Mouse (Mus musculus) limb, embryonic 14.5 days (tissue): ENCODE results near the gene Syde2. TPM values are rescaled to one million over a fixed set of nuclear protein-coding genes. Genes with fewer than 3 reads are reported as not detected.

Source experiments
- ATAC-seq: fragments of 200-750 bp; cut with Nextera tagmentation; 2 replicates; pipeline ENCODE4 v1.8.0; 2017; ENCODE audit warnings: low read depth, moderate number of reproducible peaks, moderate TSS enrichment; ENCODE audit not compliant: low FRiP score
- DNase-seq: peaks from one replicate; pipeline ENCODE4 v3.0.0-alpha.2; 2015; ENCODE audit warnings: low spot score
- H3K27ac ChIP-seq: fragments of 300-500 bp; sonication (generic); replicated peaks from 2 replicates; pipeline ENCODE4 v1.5.1; 2014; ENCODE audit warnings: low read depth, mild to moderate bottlenecking, low read length, moderate library complexity, mixed read lengths
- H3K27me3 ChIP-seq: fragments of 300-500 bp; sonication (generic); 2 replicates; pipeline ENCODE4 v1.6.1; 2014; ENCODE audit warnings: low read length, mixed read lengths; ENCODE audit not compliant: control insufficient read depth, insufficient read depth
- H3K36me3 ChIP-seq: fragments of 300-500 bp; sonication (generic); 2 replicates; pipeline ENCODE4 v1.6.1; 2014; ENCODE audit warnings: mild to moderate bottlenecking, low read length, moderate library complexity, mixed read lengths; ENCODE audit not compliant: control insufficient read depth, insufficient read depth
- H3K4me1 ChIP-seq: fragments of 300-500 bp; sonication (generic); 2 replicates; pipeline ENCODE4 v1.6.1; 2014; ENCODE audit warnings: antibody characterized with exemption, low read length, mixed read lengths; ENCODE audit not compliant: control insufficient read depth, insufficient read depth
- H3K4me2 ChIP-seq: fragments of 300-500 bp; sonication (generic); replicated peaks from 2 replicates; pipeline ENCODE4 v1.6.1; 2014; ENCODE audit warnings: low read depth, mild to moderate bottlenecking, low read length, moderate library complexity; ENCODE audit not compliant: severe bottlenecking
- H3K4me3 ChIP-seq: fragments of 300-500 bp; sonication (generic); replicated peaks from 2 replicates; pipeline ENCODE4 v1.5.1; 2014; ENCODE audit warnings: low read length
- H3K9ac ChIP-seq: fragments of 300-500 bp; sonication (generic); 2 replicates; pipeline ENCODE4 v1.6.1; 2014; ENCODE audit warnings: mild to moderate bottlenecking, low read depth, low read length, moderate library complexity; ENCODE audit not compliant: severe bottlenecking
- H3K9me3 ChIP-seq: fragments of 300-500 bp; sonication (generic); 2 replicates; pipeline ENCODE4 v1.6.1; 2016; ENCODE audit warnings: low read length; ENCODE audit not compliant: control insufficient read depth
- POLR2A ChIP-seq: fragments of 200-500 bp; IDR thresholded peaks from 2 replicates; pipeline ENCODE4 v1.8.0; 2012; ENCODE audit warnings: inconsistent platforms, mild to moderate bottlenecking, moderate library complexity, borderline replicate concordance; ENCODE audit not compliant: insufficient read depth, insufficient read length; ENCODE audit errors: extremely low read depth
- WGBS: fragments of 180-500 bp; shearing (Covaris S2); extraction: QIAGEN DNeasy Blood & Tissue Kit; methylation state at CpG from one replicate; pipeline ENCODE4 v1.1.7; 2014; 5-methylcytosine and 5-hydroxymethylcytosine counted together
- polyA plus RNA-seq, 2 experiments: library from polyadenylated mRNA; depleted of rRNA in 1 of 2; stranded (reverse) in 1 of 2; unstranded in 1 of 2; fragments of >200 nt; fragmentation: Nextera tagmentation in 1 of 2; extraction: Ambion mirVana in 1 of 2; gene quantifications; 2 replicates each; pipeline versions ENCODE4 v1.2.1 to v1.2.3; 2012 to 2014

Gene Syde2
- polyA plus RNA-seq, 2 experiments = 2.8 to 6.0 TPM

DNA sequence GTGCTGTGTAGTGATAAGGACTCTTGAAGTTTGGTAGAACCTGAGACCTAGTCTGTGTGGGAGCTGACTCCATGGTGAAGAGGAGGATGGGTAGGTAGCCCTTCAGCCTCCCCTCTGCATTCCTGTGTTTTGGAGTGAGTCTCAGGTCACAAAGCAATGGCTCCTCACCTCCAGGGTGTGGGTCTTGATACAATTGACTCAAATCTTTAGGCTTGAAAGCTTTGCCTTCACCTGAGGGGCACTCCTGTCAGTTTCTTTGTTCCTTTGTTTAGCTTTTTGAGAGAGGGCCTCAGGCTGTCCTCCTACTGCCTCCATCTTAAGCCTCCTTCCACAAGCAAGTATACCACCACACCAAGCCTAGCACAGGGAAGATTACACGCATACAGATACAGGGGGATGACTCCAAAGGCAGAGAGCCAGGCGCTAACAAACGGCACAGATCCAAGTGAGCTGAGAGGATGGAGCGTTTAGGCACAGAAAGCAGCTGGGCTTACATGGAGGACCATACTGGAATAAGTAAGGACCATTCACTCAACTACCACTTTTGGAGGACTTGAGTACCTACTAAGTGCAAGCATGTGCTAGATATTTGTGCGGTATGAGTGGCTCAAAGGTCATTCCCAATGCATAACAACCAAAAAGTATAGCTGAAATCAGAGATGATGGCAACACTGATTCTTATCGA is 1.2 kb upstream of the Syde2 start:
- no peaks in the 10 kb centered on the region for H3K9me3 ChIP-seq
- 67% methylated on average over 6 of the region's 6 CpGs for WGBS
- H3K4me3 ChIP-seq = no peak overlapping the region
- TF ChIP-seq POLR2A = no peak
- peaks cover 5% of the 10 kb centered on the region for H3K4me1 ChIP-seq
- H3K36me3 ChIP-seq = no peaks in the 10 kb centered on the region
- ATAC-seq (no peak), DNase-seq (no peak)
- H3K27me3 ChIP-seq = no peaks in the 10 kb centered on the region
- no peak overlapping the region for H3K27ac ChIP-seq
- H3K4me2 ChIP-seq = 0 out of 2 replicates have a peak overlapping the region, but pooled peaks have one; percentile 94
- no peak overlapping the region for H3K9ac ChIP-seq

DNA sequence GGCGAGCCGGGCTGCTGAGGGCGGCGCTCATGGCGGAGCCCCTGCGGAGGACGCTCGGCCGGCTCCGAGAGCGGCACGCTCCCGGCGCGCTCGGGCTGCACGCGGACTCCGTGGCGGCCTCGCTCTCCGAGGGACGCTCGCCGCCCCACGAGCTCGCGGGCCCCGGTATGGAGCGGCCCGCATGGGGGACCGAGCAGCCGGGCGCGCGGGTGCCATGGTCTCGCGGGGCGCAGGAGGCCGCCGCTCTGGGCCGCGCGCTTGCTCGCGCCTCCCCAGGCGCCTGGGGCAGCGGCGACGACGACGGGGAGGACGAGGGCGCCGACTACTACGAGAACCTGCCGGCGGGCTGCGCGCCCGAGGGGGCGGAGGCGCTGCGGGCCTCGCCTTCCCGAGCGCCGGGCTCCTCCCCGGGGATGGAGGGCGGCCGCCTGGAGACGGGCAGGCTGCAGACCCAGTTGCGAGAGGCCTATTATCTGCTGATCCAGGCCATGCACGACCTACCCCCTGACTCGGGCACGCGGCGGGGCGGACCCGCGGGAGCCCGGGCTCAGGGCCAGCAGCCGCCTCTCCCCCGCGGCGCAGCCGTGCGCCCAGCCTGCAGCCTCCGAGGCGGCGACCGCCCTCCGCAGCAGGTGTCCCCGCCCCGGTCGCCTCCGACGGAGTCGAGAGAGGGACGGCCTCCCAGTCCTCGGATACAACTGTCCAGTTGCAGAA is 457 bp downstream of the Syde2 start:
- H3K9ac ChIP-seq = peak overlapping the region; percentile 77
- H3K9me3 ChIP-seq = no peaks in the 10 kb centered on the region
- under 1% methylated on average over 63 of the region's 101 CpGs for WGBS
- no peaks in the 10 kb centered on the region for H3K27me3 ChIP-seq
- H3K4me1 ChIP-seq = peaks cover 19% of the 10 kb centered on the region
- H3K4me3 ChIP-seq = peak overlapping the region; percentile 76
- peak; percentile 64 for ATAC-seq
- DNase-seq = peak; percentile 42
- TF ChIP-seq POLR2A = no peak
- peak overlapping the region; percentile 94 for H3K4me2 ChIP-seq
- no peaks in the 10 kb centered on the region for H3K36me3 ChIP-seq
- H3K27ac ChIP-seq = peak overlapping the region; percentile 85

DNA sequence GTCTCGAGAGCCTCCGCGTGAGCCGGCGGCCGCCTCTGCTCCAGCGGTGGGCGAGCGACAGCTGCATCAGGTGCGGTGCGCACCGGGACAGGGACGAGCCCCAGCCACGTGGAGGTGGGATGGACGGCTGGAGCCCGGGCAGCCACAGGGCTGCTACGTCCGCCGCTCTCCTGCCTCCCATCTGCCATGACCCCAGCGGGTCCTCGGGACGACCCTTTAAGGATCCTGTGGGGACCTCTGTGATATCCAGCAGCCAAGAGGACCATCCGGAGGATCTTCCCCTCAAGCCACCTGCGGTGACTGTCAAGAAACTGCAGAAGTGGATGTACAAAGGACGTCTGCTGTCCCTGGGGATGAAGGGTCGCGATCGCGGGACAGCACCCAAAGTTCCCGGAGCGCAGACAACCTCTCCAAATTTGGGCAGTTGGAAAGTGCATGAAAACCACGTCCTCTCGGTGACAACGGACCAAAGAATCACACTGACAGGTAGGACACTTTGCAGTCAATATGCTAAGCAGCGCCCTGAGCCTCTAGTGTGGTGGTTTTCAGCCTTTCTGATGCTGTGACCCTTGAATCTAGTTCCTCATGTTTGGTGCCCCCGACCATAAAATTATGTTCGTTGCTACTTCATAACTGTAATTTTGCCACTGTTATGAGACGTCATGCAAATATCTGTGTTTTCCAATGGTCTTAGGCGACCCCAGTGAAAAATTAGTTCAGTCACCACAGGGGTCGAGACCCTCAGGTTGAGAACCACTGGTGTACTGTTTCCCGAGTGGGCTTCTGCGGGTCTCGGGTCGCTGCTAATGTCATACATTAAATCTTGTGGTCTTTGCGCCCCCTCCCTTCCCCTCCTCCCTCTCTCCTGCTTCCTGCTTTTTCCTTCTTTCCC is 1.3 kb downstream of the Syde2 start:
- H3K4me1 ChIP-seq = peaks cover 22% of the 10 kb centered on the region
- H3K4me3 ChIP-seq = peak overlapping the region; percentile 76
- H3K36me3 ChIP-seq = no peaks in the 10 kb centered on the region
- ATAC-seq = no peak
- H3K27me3 ChIP-seq = no peaks in the 10 kb centered on the region
- peak overlapping the region; percentile 77 for H3K9ac ChIP-seq
- H3K4me2 ChIP-seq = peak overlapping the region; percentile 94
- no peak overlapping the region for H3K27ac ChIP-seq
- no peaks in the 10 kb centered on the region for H3K9me3 ChIP-seq
- WGBS = under 1% methylated on average over 45 of the region's 45 CpGs
- TF ChIP-seq POLR2A = no peak
- no peak for DNase-seq

DNA sequence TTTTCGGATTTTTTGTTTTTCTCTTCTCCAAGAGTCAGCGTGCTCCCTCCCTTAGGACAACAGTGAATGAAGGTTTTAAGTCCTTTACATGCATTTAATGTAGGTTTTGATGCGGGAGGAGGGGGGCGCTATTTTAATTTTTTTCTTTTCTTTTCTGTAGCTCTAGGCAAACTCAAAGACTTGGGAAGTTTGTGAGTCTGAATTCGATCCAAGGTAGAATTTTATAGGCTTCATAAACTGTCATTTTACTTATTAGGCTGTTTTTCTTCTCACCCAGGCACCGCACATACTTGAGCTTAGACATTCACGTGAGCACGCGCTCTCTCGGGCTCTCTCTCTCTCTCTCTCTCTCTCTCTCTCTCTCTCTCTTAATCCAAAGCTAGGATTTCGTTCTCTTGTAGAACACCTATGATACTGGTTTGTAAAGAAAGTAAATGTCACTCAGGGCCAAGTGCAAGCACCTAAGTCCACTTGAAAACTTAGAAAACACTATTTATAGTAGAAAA is 2.0 kb downstream of the Syde2 start:
- H3K27me3 ChIP-seq = no peaks in the 10 kb centered on the region
- peak overlapping the region; percentile 94 for H3K4me2 ChIP-seq
- ATAC-seq (no peak), DNase-seq (peak; percentile 30)
- H3K4me1 ChIP-seq = peaks cover 22% of the 10 kb centered on the region
- no peak for TF ChIP-seq POLR2A
- H3K27ac ChIP-seq = no peak overlapping the region
- H3K9ac ChIP-seq = peak overlapping the region; percentile 38; the same call in 1 of the 2 replicates
- 2% methylated on average over 11 of the region's 11 CpGs for WGBS
- H3K36me3 ChIP-seq = no peaks in the 10 kb centered on the region
- peak overlapping the region; percentile 76 for H3K4me3 ChIP-seq
- H3K9me3 ChIP-seq = no peaks in the 10 kb centered on the region

DNA sequence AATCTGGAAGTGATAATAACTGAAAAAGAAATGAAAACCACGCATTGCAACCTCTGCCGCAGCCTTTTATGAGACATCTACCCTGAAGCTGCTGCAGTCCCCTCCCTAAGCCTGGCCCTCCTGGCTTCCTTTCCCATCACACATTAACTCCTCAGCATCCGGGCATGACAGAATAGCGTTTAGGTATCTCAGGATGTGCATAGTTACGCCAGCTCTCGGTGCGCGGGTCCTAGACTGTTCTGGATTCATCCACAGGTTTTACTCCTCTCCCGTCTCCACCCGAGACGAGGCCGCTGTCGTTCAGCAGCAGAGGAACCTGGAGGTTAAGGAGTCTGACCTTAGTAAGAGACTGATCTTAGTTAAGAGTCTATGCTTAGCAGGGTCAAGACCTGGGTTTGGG is 3.5 kb downstream of the Syde2 start:
- WGBS = 74% methylated on average over 13 of the region's 13 CpGs
- H3K4me3 ChIP-seq = no peak overlapping the region
- H3K4me1 ChIP-seq = peaks cover 22% of the 10 kb centered on the region
- TF ChIP-seq POLR2A = no peak
- peak overlapping the region; percentile 18; the same call in 1 of the 2 replicates for H3K4me2 ChIP-seq
- H3K9me3 ChIP-seq = no peaks in the 10 kb centered on the region
- H3K27me3 ChIP-seq = no peaks in the 10 kb centered on the region
- no peak for ATAC-seq
- H3K9ac ChIP-seq = no peak overlapping the region
- H3K36me3 ChIP-seq = no peaks in the 10 kb centered on the region
- no peak for DNase-seq
- H3K27ac ChIP-seq = no peak overlapping the region
